Mouse (Mus musculus) G1E (cell line): ENCODE data around the gene Tmem62.
"Not testable (repeated sequence)": the region's sequence is repeated elsewhere in the genome, so short reads cannot be mapped to it uniquely, and the experiment has no call there.

Source experiments
- CTCF ChIP-seq: IDR thresholded peaks from 2 replicates; pipeline ENCODE4 v1.5.1; 2012; ENCODE audit warnings: low read depth, low read length, inconsistent platforms, mixed read lengths
- GATA1 ChIP-seq: IDR thresholded peaks from 2 replicates; pipeline ENCODE4 v1.6.1; 2012; ENCODE audit warnings: borderline replicate concordance, low read length, inconsistent platforms, mixed read lengths
- GATA2 ChIP-seq: IDR thresholded peaks from 2 replicates; pipeline ENCODE4 v1.6.1; 2012; ENCODE audit warnings: low read depth, low read length, inconsistent platforms, borderline replicate concordance

GRCm38 (mm10) chr2:121038851-121039250 lies 62.0 kb downstream of the Tmem62 start:
- TF ChIP-seq GATA1, CTCF, GATA2: not testable (repeated sequence)
